Mouse (Mus musculus) ES-E14 (cell line): ENCODE results near the gene Mbl1. TPM values are rescaled to one million over a fixed set of nuclear protein-coding genes. Genes with fewer than 3 reads are reported as not detected.
A peak's percentile ranks its signal among the peaks of the same experiment; 100 is the strongest.

Experiments used
- DNase-seq: peaks from one replicate; pipeline ENCODE4 v3.0.0-alpha.2; 2013; ENCODE audit warnings: low read depth, low spot score
- H3K27ac ChIP-seq: 2 replicates; pipeline ENCODE4 v1.5.1; 2012; ENCODE audit warnings: low read depth, mild to moderate bottlenecking, low read length, moderate library complexity, mixed read lengths; ENCODE audit not compliant: poor library complexity, insufficient read depth, severe bottlenecking
- H3K36me3 ChIP-seq: 2 replicates; pipeline ENCODE4 v1.6.1; 2012; ENCODE audit warnings: mild to moderate bottlenecking, low read length, moderate library complexity, mixed read lengths; ENCODE audit not compliant: control insufficient read depth, poor library complexity, insufficient read depth, severe bottlenecking
- H3K4me1 ChIP-seq, 2 experiments: fragments of 150-350 bp in 1 of 2; sonication (generic) in 1 of 2; 2 replicates each; pipeline ENCODE4 v1.6.1; 2012; ENCODE audit warnings: low read length in 2 of 2, mild to moderate bottlenecking in 1 of 2, mixed read lengths in 1 of 2; ENCODE audit not compliant: control insufficient read depth in 2 of 2, insufficient read depth in 2 of 2, poor library complexity in 1 of 2
- H3K4me3 ChIP-seq, 2 experiments: fragments of 150-350 bp in 1 of 2; sonication (generic) in 1 of 2; 2 replicates each; pipeline ENCODE4 v1.5.1; 2012; ENCODE audit warnings: low read length in 2 of 2, low read depth in 1 of 2, mild to moderate bottlenecking in 1 of 2, mixed read lengths in 1 of 2; ENCODE audit not compliant: insufficient read depth in 1 of 2, poor library complexity in 1 of 2, severe bottlenecking in 1 of 2
- H3K9ac ChIP-seq: 2 replicates; pipeline ENCODE4 v1.6.1; 2012; ENCODE audit warnings: low read depth, mild to moderate bottlenecking, low read length, mixed read lengths; ENCODE audit not compliant: poor library complexity, insufficient read depth, severe bottlenecking
- H3K9me3 ChIP-seq: fragments of 150-350 bp; sonication (generic); 2 replicates; pipeline ENCODE4 v1.6.1; 2012; ENCODE audit warnings: low read depth, mild to moderate bottlenecking, low read length; ENCODE audit not compliant: control insufficient read depth, insufficient read depth
- CHD2 ChIP-seq: IDR thresholded peaks from 2 replicates; pipeline ENCODE4 v1.6.1; 2014; ENCODE audit warnings: mild to moderate bottlenecking, low read depth, low read length, inconsistent platforms
- HCFC1 ChIP-seq: IDR thresholded peaks from 2 replicates; pipeline ENCODE4 v1.6.1; 2012; ENCODE audit warnings: low read length, inconsistent platforms, borderline replicate concordance; ENCODE audit not compliant: insufficient read depth
- MAFK ChIP-seq: IDR thresholded peaks from 2 replicates; pipeline ENCODE4 v1.6.1; 2014; ENCODE audit warnings: mild to moderate bottlenecking, low read depth, low read length, inconsistent platforms; ENCODE audit not compliant: insufficient read depth
- ZC3H11A ChIP-seq: IDR thresholded peaks from 2 replicates; pipeline ENCODE4 v1.6.1; 2012; ENCODE audit warnings: low read depth, mild to moderate bottlenecking, inconsistent platforms, low read length, borderline replicate concordance
- ZNF384 ChIP-seq: IDR thresholded peaks from 2 replicates; pipeline ENCODE4 v1.6.1; 2012; ENCODE audit warnings: low read depth, low read length, inconsistent platforms
- in situ Hi-C, 2 experiments: fragments of 600-800 bp; cut with MboI; formaldehyde crosslinking; loops; one replicate each; pipeline ENCODE4 v1.15.1; 2025; ENCODE audit warnings: low sequenced_read_pairs in 2 of 2, inconsistent platforms in 1 of 2; ENCODE audit not compliant: unreplicated experiment in 2 of 2
- total RNA-seq: library from RNA; depleted of rRNA; stranded (reverse); fragments of 300-350 nt; gene quantifications from 2 replicates; pipeline ENCODE4 v1.2.3, GENCODE M21; 2012

Gene Mbl1
- total RNA-seq, 1 experiment, result not detected

DNA sequence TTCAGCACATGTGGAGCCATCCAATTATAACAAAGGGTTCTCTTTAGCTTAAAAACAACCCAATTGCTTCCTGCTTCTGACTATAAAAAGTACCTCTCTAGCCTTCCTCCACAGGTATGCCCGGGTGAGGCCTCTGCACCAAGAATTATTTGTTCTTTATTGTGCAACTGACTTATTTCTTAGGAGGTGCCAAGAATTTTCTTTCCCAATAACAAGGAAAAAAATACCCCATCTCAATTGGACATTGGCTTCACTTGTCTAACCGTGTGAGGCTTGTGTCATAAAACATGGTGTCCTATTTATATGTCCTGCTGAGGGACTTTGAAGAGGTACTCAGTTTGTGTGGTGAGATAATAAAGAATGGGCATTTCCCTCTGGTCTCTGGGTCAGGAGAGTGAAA, 19.3 kb downstream of the Mbl1 start:
- no peak overlapping the region for H3K27ac ChIP-seq
- DNase-seq, result no peak
- in situ Hi-C loops, result no loop called here

DNA sequence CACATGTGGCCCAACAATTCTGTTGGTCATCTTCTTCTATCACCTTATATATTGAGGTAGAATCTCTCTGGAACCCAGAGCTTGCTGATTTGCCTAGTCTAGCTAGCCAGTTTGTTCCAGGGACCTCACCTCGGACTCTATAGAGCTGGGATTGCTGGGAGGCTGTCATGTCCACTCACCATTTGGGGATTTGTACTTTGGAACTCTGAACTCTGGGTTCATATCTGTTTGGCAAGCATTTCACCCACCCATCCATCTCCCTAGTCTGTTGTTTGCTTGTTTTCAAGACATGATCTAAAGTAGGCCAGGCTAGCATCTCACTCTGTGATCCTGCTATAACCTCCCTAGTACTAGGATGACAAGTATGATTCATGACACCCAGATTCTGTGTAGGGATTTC, 23.5 kb downstream of the Mbl1 start:
- Histone ChIP-seq H3K4me3 (no peak overlapping the region), H3K36me3 (no peaks in the 10 kb centered on the region), H3K4me1 (no peaks in the 10 kb centered on the region), H3K9ac (no peak overlapping the region), H3K9me3 (no peaks in the 10 kb centered on the region), H3K27ac (no peak overlapping the region)
- in situ Hi-C loops, result no loop called here
- DNase-seq, result no peak
- no peak for TF ChIP-seq CHD2
- no peak for TF ChIP-seq ZNF384
- no peak for TF ChIP-seq ZC3H11A
- no peak for TF ChIP-seq HCFC1
- no peak for TF ChIP-seq MAFK

More for the DNA sequence above, 19.3 kb downstream of the Mbl1 start:
- H3K4me1 ChIP-seq, result no peaks in the 10 kb centered on the region
- H3K9me3 ChIP-seq, result no peaks in the 10 kb centered on the region
- H3K4me3 ChIP-seq, result no peak overlapping the region
- TF ChIP-seq CHD2 (no peak), MAFK (no peak), HCFC1 (no peak), ZC3H11A (no peak), ZNF384 (no peak)
- no peaks in the 10 kb centered on the region for H3K36me3 ChIP-seq
- no peak overlapping the region for H3K9ac ChIP-seq

DNA sequence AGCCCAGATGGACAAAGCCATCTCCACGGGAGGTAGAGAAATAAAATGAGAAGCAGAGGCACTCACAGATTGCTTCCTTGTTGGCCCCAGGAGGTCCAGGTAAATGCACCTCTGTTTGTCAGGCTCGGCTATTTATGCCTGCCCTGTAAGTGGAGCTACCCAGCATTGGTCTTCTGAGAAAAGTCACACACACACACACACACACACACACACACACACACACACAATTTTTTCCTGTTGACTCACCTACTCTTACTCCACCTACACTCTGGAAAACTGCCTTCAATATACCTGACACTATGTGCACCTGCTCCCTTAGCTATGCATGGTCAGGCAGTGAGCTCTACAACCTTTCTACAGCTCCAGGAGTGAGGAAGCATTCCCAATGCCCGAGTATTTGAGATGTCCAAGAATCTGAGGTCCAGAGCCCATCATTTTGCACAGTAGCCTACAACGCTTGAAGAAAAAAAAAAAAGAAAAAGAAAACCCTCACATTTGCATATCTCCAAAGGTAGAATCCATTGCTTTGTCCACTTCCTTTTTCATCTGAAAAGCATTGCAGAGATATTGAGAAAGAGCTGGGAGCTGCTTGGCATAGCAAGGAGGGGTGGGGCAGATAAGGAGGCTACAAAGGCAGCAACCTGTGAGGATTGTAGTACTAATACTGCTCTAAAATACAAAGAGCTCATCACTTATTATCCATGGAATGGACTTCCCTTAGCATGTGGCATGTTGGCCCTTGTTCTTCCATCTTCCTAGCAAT, 34.0 kb downstream of the Mbl1 start, which contains the start of gene Sftpd:
Gene Sftpd (minus strand): TSS at position 91 of the 763 bp plus-strand sequence.
- DNase-seq, result no peak
- TF ChIP-seq MAFK, result no peak
- TF ChIP-seq CHD2, result no peak
- TF ChIP-seq HCFC1, result no peak
- TF ChIP-seq ZC3H11A, result no peak
- TF ChIP-seq ZNF384, result no peak
- no peak within 1 kb of the TSS for H3K4me3 ChIP-seq
- peaks cover 0 to 9% of the 10 kb centered on the region in 2 experiments; a peak in 2 of 4 replicates for H3K4me1 ChIP-seq
- no peaks in the 10 kb centered on the region for H3K9me3 ChIP-seq
- no peaks in the 10 kb centered on the region for H3K36me3 ChIP-seq
- no peak within 1 kb of the TSS for H3K27ac ChIP-seq
- no peak within 1 kb of the TSS for H3K9ac ChIP-seq
- in situ Hi-C loops, result no loop called here

DNA sequence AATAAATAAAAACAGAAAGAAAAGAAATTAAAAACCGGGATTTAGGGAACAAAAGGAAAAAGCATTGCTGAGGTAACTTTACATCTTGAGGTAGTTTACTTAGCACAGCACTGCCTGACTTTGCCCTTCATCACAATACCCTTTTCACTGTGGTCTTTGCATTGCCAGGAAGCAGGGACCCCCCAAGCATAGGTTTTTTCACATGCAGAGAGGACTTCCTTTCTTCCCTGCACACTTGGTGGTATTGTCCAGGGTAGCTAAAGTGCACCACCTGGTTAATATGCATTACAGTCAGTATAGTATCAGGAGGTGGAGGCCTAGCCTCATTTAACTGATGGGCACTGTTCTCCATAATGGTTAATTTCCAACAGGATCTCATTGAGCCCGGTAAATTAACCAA, 38.2 kb downstream of the Mbl1 start:
- Histone ChIP-seq H3K9me3 (no peaks in the 10 kb centered on the region), H3K4me1 (peaks cover 0 to 5% of the 10 kb centered on the region in 2 experiments; a peak in 2 of 4 replicates), H3K4me3 (no peak overlapping the region), H3K36me3 (no peaks in the 10 kb centered on the region), H3K9ac (no peak overlapping the region), H3K27ac (peak overlapping the region; percentile 69; the same call in 1 of the 2 replicates)
- in situ Hi-C loops, result no loop called here
- DNase-seq, result no peak
- TF ChIP-seq ZNF384, result no peak
- TF ChIP-seq ZC3H11A, result no peak
- no peak for TF ChIP-seq MAFK
- no peak for TF ChIP-seq CHD2
- TF ChIP-seq HCFC1, result no peak
